Mouse (Mus musculus) CH12.LX (cell line): ENCODE measurements around the gene Rps6ka1. TPM values are rescaled to one million over a fixed set of nuclear protein-coding genes. Genes with fewer than 3 reads are reported as not detected.

ENCODE experiments used
- DNase-seq: peaks from one replicate; pipeline ENCODE4 v3.0.0-alpha.2; 2013; ENCODE audit errors: extremely low read depth
- H3K27ac ChIP-seq: 2 replicates; pipeline ENCODE4 v1.5.1; 2012; ENCODE audit warnings: low read depth, mild to moderate bottlenecking, control low read depth, moderate library complexity; ENCODE audit not compliant: insufficient read depth
- H3K27me3 ChIP-seq: replicated peaks from 2 replicates; pipeline ENCODE3; 2012; ENCODE audit warnings: inconsistent platforms
- H3K36me3 ChIP-seq, 2 experiments: replicated peaks in 1 of 2; 2 replicates each; pipeline versions ENCODE3 to v1.6.1; 2012; ENCODE audit warnings: inconsistent platforms in 1 of 2, low read length in 1 of 2, mild to moderate bottlenecking in 1 of 2, mixed read lengths in 1 of 2, moderate library complexity in 1 of 2; ENCODE audit not compliant: control insufficient read depth in 1 of 2, insufficient read depth in 1 of 2
- H3K4me1 ChIP-seq, 2 experiments: 2 replicates each; pipeline ENCODE4 v1.6.1; 2012; ENCODE audit warnings: inconsistent platforms in 1 of 2, moderate library complexity in 1 of 2; ENCODE audit not compliant: insufficient read depth in 2 of 2, control insufficient read depth in 1 of 2
- H3K4me2 ChIP-seq: 2 replicates; pipeline ENCODE4 v1.6.1; 2012; ENCODE audit warnings: low read depth, mild to moderate bottlenecking, control low read depth; ENCODE audit not compliant: poor library complexity, insufficient read depth, severe bottlenecking
- H3K4me3 ChIP-seq, 3 experiments: fragments of 150-350 bp in 1 of 3; sonication (generic) in 1 of 3; replicated peaks in 1 of 3; 2 replicates each; pipeline versions ENCODE3 to v1.5.1; 2011 to 2012; ENCODE audit warnings: low read depth in 2 of 3, low read length in 2 of 3, mild to moderate bottlenecking in 2 of 3, moderate library complexity in 2 of 3, control low read depth in 1 of 3, improper control_type of control experiment in 1 of 3, inconsistent platforms in 1 of 3, mixed read lengths in 1 of 3; ENCODE audit not compliant: poor library complexity in 1 of 3
- H3K79me2 ChIP-seq: replicated peaks from 2 replicates; pipeline ENCODE4 v1.6.1; 2012; ENCODE audit warnings: mild to moderate bottlenecking, moderate library complexity; ENCODE audit not compliant: control insufficient read depth, poor library complexity, insufficient read depth, severe bottlenecking; ENCODE audit errors: extremely low read depth
- H3K9ac ChIP-seq: 2 replicates; pipeline ENCODE4 v1.6.1; 2012; ENCODE audit warnings: low read depth, mild to moderate bottlenecking, control low read depth, moderate library complexity; ENCODE audit not compliant: insufficient read depth
- H3K9me3 ChIP-seq: replicated peaks from 2 replicates; pipeline ENCODE3; 2012; ENCODE audit warnings: low read length, inconsistent platforms, mixed read lengths
- ETS1 ChIP-seq: conservative IDR thresholded peaks from 2 replicates; pipeline ENCODE4 v1.6.1; 2012; ENCODE audit warnings: low read depth, mild to moderate bottlenecking, inconsistent platforms, low read length, improper control_type of control experiment, moderate library complexity
- GABPA ChIP-seq: IDR thresholded peaks from 2 replicates; pipeline ENCODE4 v1.6.1; 2012; ENCODE audit warnings: low read depth, low read length, improper control_type of control experiment, inconsistent platforms; ENCODE audit not compliant: insufficient replicate concordance
- IRF4 ChIP-seq: IDR thresholded peaks from 2 replicates; pipeline ENCODE4 v1.6.1; 2014; ENCODE audit warnings: low read depth, mild to moderate bottlenecking, inconsistent platforms, low read length, improper control_type of control experiment
- JUN ChIP-seq: IDR thresholded peaks from 2 replicates; pipeline ENCODE4 v1.6.1; 2011; ENCODE audit warnings: low read depth, mild to moderate bottlenecking, low read length, improper control_type of control experiment, moderate library complexity; ENCODE audit not compliant: insufficient read depth
- MAFK ChIP-seq: IDR thresholded peaks from 2 replicates; pipeline ENCODE4 v1.6.1; 2011; ENCODE audit warnings: low read length, improper control_type of control experiment; ENCODE audit not compliant: insufficient replicate concordance
- MAZ ChIP-seq: IDR thresholded peaks from 2 replicates; pipeline ENCODE4 v1.6.1; 2012; ENCODE audit warnings: low read depth, mild to moderate bottlenecking, inconsistent platforms, low read length, improper control_type of control experiment, moderate library complexity
- MEF2A ChIP-seq: IDR thresholded peaks from 2 replicates; pipeline ENCODE4 v1.6.1; 2014; ENCODE audit warnings: low read depth, mild to moderate bottlenecking, inconsistent platforms, low read length, improper control_type of control experiment, borderline replicate concordance
- MXI1 ChIP-seq: IDR thresholded peaks from 2 replicates; pipeline ENCODE4 v1.6.1; 2011; ENCODE audit warnings: mild to moderate bottlenecking, low read depth, low read length, improper control_type of control experiment
- NRF1 ChIP-seq: IDR thresholded peaks from 2 replicates; pipeline ENCODE4 v1.6.1; 2014; ENCODE audit warnings: low read depth, mild to moderate bottlenecking, inconsistent platforms, low read length, improper control_type of control experiment, moderate library complexity
- PAX5 ChIP-seq: IDR thresholded peaks from 2 replicates; pipeline ENCODE4 v1.6.1; 2012; ENCODE audit warnings: low read length, inconsistent platforms, mixed read lengths
- SMC3 ChIP-seq: IDR thresholded peaks from 2 replicates; pipeline ENCODE4 v1.6.1; 2011; ENCODE audit warnings: low read depth, low read length, improper control_type of control experiment
- TBP ChIP-seq: conservative IDR thresholded peaks from 2 replicates; pipeline ENCODE4 v1.6.1; 2011; ENCODE audit warnings: low read depth, low read length, improper control_type of control experiment
- TCF12 ChIP-seq: IDR thresholded peaks from 2 replicates; pipeline ENCODE4 v1.6.1; 2014; ENCODE audit warnings: low read depth, mild to moderate bottlenecking, inconsistent platforms, low read length, improper control_type of control experiment
- USF1 ChIP-seq: IDR thresholded peaks from 2 replicates; pipeline ENCODE4 v1.6.1; 2014; ENCODE audit warnings: low read depth, mild to moderate bottlenecking, inconsistent platforms, low read length, improper control_type of control experiment
- ZKSCAN1 ChIP-seq: IDR thresholded peaks from 2 replicates; pipeline ENCODE4 v1.6.1; 2012; ENCODE audit warnings: low read depth, inconsistent platforms, low read length, improper control_type of control experiment, borderline replicate concordance
- dilution Hi-C: fragments of 300-500 bp; cut with MboI; formaldehyde crosslinking; loops from 2 replicates; pipeline ENCODE4 v1.14.3; 2020; ENCODE audit warnings: low sequenced_read_pairs; ENCODE audit not compliant: extremely low pct_unique_long_range_greater_than_20kb, extremely low pct_ligation_motif_present
- in situ Hi-C: fragments of 300-500 bp; cut with MboI; formaldehyde crosslinking; loops from 3 replicates; pipeline ENCODE4 v1.14.3; 2019; ENCODE audit warnings: low sequenced_read_pairs, low pct_ligation_motif_present, low pct_unique_long_range_greater_than_20kb, mixed read lengths
- polyA plus RNA-seq: library from polyadenylated mRNA; unstranded; fragments of >175 nt; gene quantifications from 2 replicates; pipeline ENCODE4 v1.2.1, GENCODE M21; 2012; ENCODE audit warnings: low read depth; ENCODE audit not compliant: insufficient read length
- total RNA-seq, 2 experiments: library from RNA; depleted of rRNA; stranded (reverse); fragments of 300-350 nt in 1 of 2; fragments of >200 nt in 1 of 2; gene quantifications; 2 replicates each; pipeline ENCODE4 v1.2.3; 2012 to 2014

Gene Rps6ka1
- total and polyA plus RNA-seq, 3 experiments, result 72.5 to 130 (median 123) TPM

DNA sequence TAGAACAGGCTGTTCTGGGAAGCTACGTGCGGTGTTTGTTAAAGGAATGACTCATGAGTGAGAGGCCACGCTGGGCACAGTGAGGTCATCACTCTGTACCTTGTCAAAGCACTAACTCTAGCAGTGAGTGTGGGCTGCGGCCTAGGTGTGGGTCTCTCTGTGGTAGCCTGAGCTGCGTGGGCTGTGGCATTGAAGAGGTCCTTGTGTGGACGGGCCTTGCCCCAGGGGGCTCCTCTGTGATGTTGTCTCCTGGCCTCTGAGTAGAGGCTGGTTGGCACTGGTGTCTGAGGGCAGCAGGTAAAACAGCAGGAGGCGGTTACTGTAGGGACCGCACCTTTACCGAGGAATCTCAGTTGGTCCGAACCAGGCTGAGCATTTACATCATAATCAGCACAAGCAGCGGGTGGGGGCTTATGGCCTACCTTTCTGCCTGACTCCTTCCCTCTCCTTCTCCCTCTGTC, 9.9 kb upstream of the Rps6ka1 start:
- peaks cover 7% of the 10 kb centered on the region for H3K9me3 ChIP-seq
- no peak for TF ChIP-seq PAX5
- TF ChIP-seq MAZ, result no peak
- TF ChIP-seq MXI1, result no peak
- TF ChIP-seq NRF1, result no peak
- TF ChIP-seq ZKSCAN1, result no peak
- no peak for TF ChIP-seq ETS1
- no peak for TF ChIP-seq IRF4
- TF ChIP-seq JUN, result no peak
- no peak for TF ChIP-seq MEF2A
- no peak for TF ChIP-seq TBP
- TF ChIP-seq SMC3, result no peak
- TF ChIP-seq MAFK, result no peak
- no peak for TF ChIP-seq USF1
- no peak for TF ChIP-seq GABPA
- DNase-seq, result no peak
- no peaks in the 10 kb centered on the region for H3K36me3 ChIP-seq
- no peak overlapping the region for H3K4me3 ChIP-seq
- no peak overlapping the region for H3K4me2 ChIP-seq
- no peaks in the 10 kb centered on the region for H3K79me2 ChIP-seq
- peaks cover 0 to 4% of the 10 kb centered on the region in 2 experiments; a peak in 2 of 4 replicates for H3K4me1 ChIP-seq
- dilution Hi-C loops (no loop called here), in situ Hi-C loops (no loop called here)
- no peak overlapping the region for H3K27ac ChIP-seq
- no peak overlapping the region for H3K9ac ChIP-seq
- H3K27me3 ChIP-seq, result peaks cover 3% of the 10 kb centered on the region

DNA sequence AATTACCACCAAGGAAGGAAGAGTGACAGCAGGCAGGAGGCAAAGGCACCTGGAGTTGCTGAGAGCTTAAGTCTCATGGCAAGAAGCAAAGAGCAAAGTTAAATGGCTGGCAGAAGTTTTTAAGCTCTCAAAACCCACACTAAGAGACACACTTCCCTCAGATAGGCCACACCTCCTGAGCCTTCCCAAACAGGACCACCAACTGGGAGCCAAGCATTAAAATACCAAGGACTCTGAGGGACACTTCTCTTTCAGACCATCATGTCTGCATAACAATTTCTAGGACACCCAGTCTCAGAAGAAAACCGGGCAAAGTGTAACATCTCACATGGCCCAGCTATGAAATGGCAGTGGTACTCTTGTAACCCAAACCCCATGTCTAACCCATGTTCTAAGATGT, 9.4 kb upstream of the Rps6ka1 start:
- DNase-seq, result no peak
- dilution Hi-C loops, result no loop called here
- H3K4me1 ChIP-seq, result peaks cover 0 to 4% of the 10 kb centered on the region in 2 experiments; a peak in 2 of 4 replicates
- no peak overlapping the region for H3K9ac ChIP-seq
- H3K9me3 ChIP-seq, result peaks cover 7% of the 10 kb centered on the region
- no peaks in the 10 kb centered on the region for H3K79me2 ChIP-seq
- no peak overlapping the region for H3K4me2 ChIP-seq
- H3K27ac ChIP-seq, result no peak overlapping the region
- peaks cover 3% of the 10 kb centered on the region for H3K27me3 ChIP-seq
- H3K4me3 ChIP-seq, result no peak overlapping the region
- in situ Hi-C loops, result no loop called here
- no peak for TF ChIP-seq MEF2A
- no peak for TF ChIP-seq TCF12
- H3K36me3 ChIP-seq, result no peaks in the 10 kb centered on the region
